Mouse (Mus musculus) embryonic fibroblast, embryonic 13.5 days (primary cell): Measurements from ENCODE around the gene Fancc.

Experiments
- CTCF ChIP-seq: IDR thresholded peaks from 2 replicates; pipeline ENCODE4 v1.5.1; 2011; ENCODE audit warnings: mild to moderate bottlenecking, control low read depth, low read length, moderate library complexity, borderline replicate concordance; ENCODE audit not compliant: insufficient read depth
- POLR2A ChIP-seq: IDR thresholded peaks from 2 replicates; pipeline ENCODE4 v1.6.1; 2011; ENCODE audit warnings: low read depth, mild to moderate bottlenecking, control low read depth, low read length, moderate library complexity

GRCm38 (mm10) chr13:63385234-63385633, 111.8 kb downstream of the Fancc start:
- TF ChIP-seq CTCF = no peak
- no peak for TF ChIP-seq POLR2A
